9 mouse cellular contexts compared by ENCODE assay signal in the genomic region with DNA sequence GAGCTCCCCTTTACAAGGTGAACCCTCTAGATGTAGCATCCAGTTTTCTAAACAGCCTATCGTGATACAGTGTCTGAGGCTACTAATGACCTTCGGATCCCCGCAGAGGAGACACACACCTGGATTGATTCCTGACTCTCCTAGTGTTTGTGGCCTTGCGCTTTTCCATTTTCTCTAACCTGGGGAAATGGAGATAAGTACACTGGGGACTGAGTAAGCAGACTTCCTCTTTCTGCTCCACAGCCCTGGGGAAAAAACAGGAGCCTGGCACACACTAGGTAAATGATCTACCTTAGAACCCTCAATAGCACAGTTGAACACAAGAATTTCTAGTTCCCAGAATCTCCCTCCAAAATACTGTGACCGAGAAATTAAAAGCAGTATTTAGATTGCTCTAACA. TPM values are rescaled to one million over a fixed set of nuclear protein-coding genes. Genes with fewer than 3 reads are reported as not detected.
A peak's percentile ranks its signal among the peaks of the same experiment; 100 is the strongest.
DNase-seq lines count a peak whose midpoint lies in the region; ATAC-seq and TF ChIP-seq lines count a peak whose summit lies in the region.
"Had no signal": no experiment of that assay in that cellular context is flagged by ENCODE, and none has a peak within 500 bp of the region (broad histone marks: within the 10 kb centered on the region; RNA-seq: fewer than 3 reads in every experiment).

No protein-coding gene starts in this region.

- peak; percentile 67 for DNase-seq in MEL-GATA-1-ER (ENCODE audit: extremely low read depth, low read depth)
- no peak for DNase-seq in embryonic facial prominence, embryonic 14.5 days (ENCODE audit: low spot score)
- peak; percentile 76 for DNase-seq in kidney, adult 2 months
- no peak for DNase-seq in midbrain, embryonic 11.5 days (ENCODE audit: low spot score, missing footprints)
- DNase-seq in urinary bladder, adult 2 months (ENCODE audit: low spot score): no peak
- DNase-seq in cerebellum, postnatal 14 days: no peak
- no peak for DNase-seq in spleen, adult 18-20 months
- DNase-seq: adrenal gland, adult 2 months had no signal

- peak overlapping the region; percentile 100 for H3K4me2 ChIP-seq in embryonic facial prominence, embryonic 14.5 days (ENCODE audit: low read depth, low read length)
- H3K4me2 ChIP-seq in midbrain, embryonic 11.5 days: peak overlapping the region; percentile 100

- H3K4me1 ChIP-seq in embryonic facial prominence, embryonic 14.5 days (ENCODE audit: control insufficient read depth, insufficient read depth, low read length): peaks cover 4% of the 10 kb centered on the region
- peaks cover 18% of the 10 kb centered on the region for H3K4me1 ChIP-seq in kidney, adult 2 months (ENCODE audit: control insufficient read depth, insufficient read depth, low read length)
- H3K4me1 ChIP-seq in midbrain, embryonic 11.5 days (ENCODE audit: control insufficient read depth, insufficient read depth, low read length): peaks cover 10% of the 10 kb centered on the region

- H3K9ac ChIP-seq in embryonic facial prominence, embryonic 14.5 days (ENCODE audit: low read depth, low read length): peak overlapping the region; percentile 97; the same call in 1 of the 2 replicates
- peak overlapping the region; percentile 100 for H3K9ac ChIP-seq in midbrain, embryonic 11.5 days (ENCODE audit: low read length)

- peak overlapping the region; percentile 88 for H3K4me3 ChIP-seq in embryonic facial prominence, embryonic 14.5 days (ENCODE audit: low read depth, low read length)
- H3K4me3 ChIP-seq in kidney, adult 2 months (ENCODE audit: insufficient read depth, low read depth, low read length): no peak overlapping the region
- peak overlapping the region; percentile 92; the same call in 1 of the 2 replicates for H3K4me3 ChIP-seq in midbrain, embryonic 11.5 days (ENCODE audit: low read depth, low read length)

- no peak for TF ChIP-seq POLR2A in kidney, adult 2 months (IDR thresholded peaks at IDR 0.05; ENCODE audit: low read depth, low read length)

- ATAC-seq in embryonic facial prominence, embryonic 14.5 days (ENCODE audit: low read depth): no peak
- no peak for ATAC-seq in midbrain, embryonic 11.5 days (ENCODE audit: low FRiP score)

- H3K27ac ChIP-seq in embryonic facial prominence, embryonic 14.5 days (replicated peaks; ENCODE audit: low read depth, low read length): peak overlapping the region; percentile 100
- H3K27ac ChIP-seq in kidney, adult 2 months (ENCODE audit: insufficient read depth, low read depth, low read length): peak overlapping the region; percentile 98
- H3K27ac ChIP-seq in midbrain, embryonic 11.5 days (ENCODE audit: low read depth, low read length): no peak overlapping the region; the same call in 1 of the 2 replicates

- H3K36me3 ChIP-seq in embryonic facial prominence, embryonic 14.5 days (ENCODE audit: control insufficient read depth, insufficient read depth, low read length): 0 out of 2 replicates have a peak, but pooled peaks cover 3% of the 10 kb centered on the region
- H3K36me3 ChIP-seq in kidney, adult 2 months (ENCODE audit: control insufficient read depth, insufficient read depth, low read length): no peaks in the 10 kb centered on the region
- no peaks in the 10 kb centered on the region for H3K36me3 ChIP-seq in midbrain, embryonic 11.5 days (ENCODE audit: control insufficient read depth, insufficient read depth, low read length)

- no peak for TF ChIP-seq CTCF in kidney, adult 2 months (conservative IDR thresholded peaks at IDR 0.05; ENCODE audit: insufficient read depth, insufficient read length, low read depth, low read length)

- no peaks in the 10 kb centered on the region for H3K9me3 ChIP-seq in embryonic facial prominence, embryonic 14.5 days (ENCODE audit: control insufficient read depth, low read length)
- no peaks in the 10 kb centered on the region for H3K9me3 ChIP-seq in midbrain, embryonic 11.5 days (ENCODE audit: control insufficient read depth, low read length)

- no peaks in the 10 kb centered on the region for H3K27me3 ChIP-seq in embryonic facial prominence, embryonic 14.5 days (replicated peaks; ENCODE audit: control insufficient read depth, insufficient read depth, low read length)
- H3K27me3 ChIP-seq in kidney, adult 2 months (replicated peaks; ENCODE audit: control insufficient read depth, insufficient read depth, low read length): no peaks in the 10 kb centered on the region
- H3K27me3 ChIP-seq in midbrain, embryonic 11.5 days (ENCODE audit: control insufficient read depth, insufficient read depth, low read length): no peaks in the 10 kb centered on the region
- H3K27me3 ChIP-seq: megakaryocyte, embryonic 14.5 days had no signal

- WGBS in embryonic facial prominence, embryonic 14.5 days: 67% methylated on average over 5 of the region's 5 CpGs
- 37% methylated on average over 5 of the region's 5 CpGs for WGBS in kidney, adult 2 months
- WGBS in midbrain, embryonic 11.5 days: 70% methylated on average over 5 of the region's 5 CpGs

RNA-seq across cellular contexts. Expression of a gene that starts 0.8 kb away (rescaled TPM):
- polyA plus RNA-seq in embryonic facial prominence, embryonic 14.5 days (2014; fragmentation: Nextera tagmentation; extraction: Ambion mirVana): 35.3 and 41.0 TPM in 2 replicates
- 36.3 and 43.1 TPM in 2 replicates for polyA plus RNA-seq in kidney, adult 2 months (2012; rRNA removed)
- 107 and 116 TPM in 2 replicates for polyA plus RNA-seq in midbrain, embryonic 11.5 days (2014; fragmentation: Nextera tagmentation; extraction: Ambion mirVana)
- 26.9 and 29.4 TPM in 2 replicates for polyA plus RNA-seq in urinary bladder, adult 2 months (2012; rRNA removed)

RNA-seq across cellular contexts. Expression of a gene that starts 21.7 kb away (rescaled TPM):
- polyA plus RNA-seq in embryonic facial prominence, embryonic 14.5 days (2014; fragmentation: Nextera tagmentation; extraction: Ambion mirVana): 177 and 190 TPM in 2 replicates
- 25.4 and 28.4 TPM in 2 replicates for polyA plus RNA-seq in kidney, adult 2 months (2012; rRNA removed)
- 327 and 332 TPM in 2 replicates for polyA plus RNA-seq in midbrain, embryonic 11.5 days (2014; fragmentation: Nextera tagmentation; extraction: Ambion mirVana)
- 61.2 and 63.8 TPM in 2 replicates for polyA plus RNA-seq in urinary bladder, adult 2 months (2012; rRNA removed)

RNA-seq across cellular contexts. Expression of a gene that starts 42.3 kb away (rescaled TPM):
- 14.4 and 16.2 TPM in 2 replicates for polyA plus RNA-seq in embryonic facial prominence, embryonic 14.5 days (2014; fragmentation: Nextera tagmentation; extraction: Ambion mirVana)
- polyA plus RNA-seq in kidney, adult 2 months (2012; rRNA removed): 8.5 and 12.6 TPM in 2 replicates
- polyA plus RNA-seq in midbrain, embryonic 11.5 days (2014; fragmentation: Nextera tagmentation; extraction: Ambion mirVana): 10.5 and 12.1 TPM in 2 replicates
- polyA plus RNA-seq in urinary bladder, adult 2 months (2012; rRNA removed): 37.8 and 51.7 TPM in 2 replicates

Comparison
In these comparisons a context has a peak if more than half of its experiments do, and no peak if none do; other contexts are left out.
1. DNase-seq: peak in MEL-GATA-1-ER (single experiment) and kidney, adult 2 months (single experiment); none in embryonic facial prominence, embryonic 14.5 days (single experiment), midbrain, embryonic 11.5 days (single experiment), urinary bladder, adult 2 months (single experiment), cerebellum, postnatal 14 days (0 of 2) and spleen, adult 18-20 months (0 of 2).